Mouse (Mus musculus) layer of hippocampus, postnatal 36 days (tissue): ENCODE results near the gene Anks1b. TPM values are rescaled to one million over a fixed set of nuclear protein-coding genes. Genes with fewer than 3 reads are reported as not detected.

Experiments used
- DNase-seq, 2 experiments: peaks; one replicate each; pipeline ENCODE4 v3.0.0; 2022
- total RNA-seq, 2 experiments: library from RNA; stranded (reverse); gene quantifications; 2 replicates each; pipeline ENCODE4 v1.2.3; 2021

The Anks1b gene
- total RNA-seq, 2 experiments from 2014 or later = 492 to 532 TPM

- no peak for DNase-seq
Observed at GRCm38 (mm10) chr10:90738475-90738874, 865.2 kb downstream of the Anks1b start.

GRCm38 (mm10) chr10:90740956-90741355, 867.6 kb downstream of the Anks1b start:
- no peak for DNase-seq

GRCm38 (mm10) chr10:90751889-90752288, 878.6 kb downstream of the Anks1b start:
- no peak for DNase-seq

GRCm38 (mm10) chr10:90753106-90753505, 879.8 kb downstream of the Anks1b start:
- DNase-seq = peak; percentile 63 to 70

GRCm38 (mm10) chr10:90757773-90758172, 884.5 kb downstream of the Anks1b start:
- DNase-seq = no peak

- no peak for DNase-seq
Observed at GRCm38 (mm10) chr10:90759929-90760328, 886.6 kb downstream of the Anks1b start.

- no peak for DNase-seq
Observed at GRCm38 (mm10) chr10:90766261-90766660, 893.0 kb downstream of the Anks1b start.

- DNase-seq = no peak
Observed at GRCm38 (mm10) chr10:90770403-90770955, 897.2 kb downstream of the Anks1b start.

- no peak for DNase-seq
Observed at GRCm38 (mm10) chr10:90771046-90771445, 897.7 kb downstream of the Anks1b start.

GRCm38 (mm10) chr10:90771471-90772226, 898.3 kb downstream of the Anks1b start:
- DNase-seq = no peak

GRCm38 (mm10) chr10:90779561-90780400, 906.5 kb downstream of the Anks1b start:
- DNase-seq = no peak

GRCm38 (mm10) chr10:90784981-90785650, 911.8 kb downstream of the Anks1b start:
- DNase-seq = no peak

- no peak for DNase-seq
Observed at GRCm38 (mm10) chr10:90785680-90786079, 912.4 kb downstream of the Anks1b start.

GRCm38 (mm10) chr10:90803112-90803511, 929.8 kb downstream of the Anks1b start:
- no peak for DNase-seq

GRCm38 (mm10) chr10:90804602-90805095, 931.3 kb downstream of the Anks1b start:
- no peak for DNase-seq

- DNase-seq = no peak
Observed at GRCm38 (mm10) chr10:90808616-90809310, 935.5 kb downstream of the Anks1b start.

- DNase-seq = no peak
Observed at GRCm38 (mm10) chr10:90809911-90810590, 936.7 kb downstream of the Anks1b start.

- no peak for DNase-seq
Observed at GRCm38 (mm10) chr10:90811446-90811845, 938.1 kb downstream of the Anks1b start.

GRCm38 (mm10) chr10:90813326-90813725, 940.0 kb downstream of the Anks1b start:
- DNase-seq = no peak

GRCm38 (mm10) chr10:90814412-90814811, 941.1 kb downstream of the Anks1b start:
- no peak for DNase-seq

GRCm38 (mm10) chr10:90818246-90818937, 945.1 kb downstream of the Anks1b start:
- no peak for DNase-seq
